In the genomic region with DNA sequence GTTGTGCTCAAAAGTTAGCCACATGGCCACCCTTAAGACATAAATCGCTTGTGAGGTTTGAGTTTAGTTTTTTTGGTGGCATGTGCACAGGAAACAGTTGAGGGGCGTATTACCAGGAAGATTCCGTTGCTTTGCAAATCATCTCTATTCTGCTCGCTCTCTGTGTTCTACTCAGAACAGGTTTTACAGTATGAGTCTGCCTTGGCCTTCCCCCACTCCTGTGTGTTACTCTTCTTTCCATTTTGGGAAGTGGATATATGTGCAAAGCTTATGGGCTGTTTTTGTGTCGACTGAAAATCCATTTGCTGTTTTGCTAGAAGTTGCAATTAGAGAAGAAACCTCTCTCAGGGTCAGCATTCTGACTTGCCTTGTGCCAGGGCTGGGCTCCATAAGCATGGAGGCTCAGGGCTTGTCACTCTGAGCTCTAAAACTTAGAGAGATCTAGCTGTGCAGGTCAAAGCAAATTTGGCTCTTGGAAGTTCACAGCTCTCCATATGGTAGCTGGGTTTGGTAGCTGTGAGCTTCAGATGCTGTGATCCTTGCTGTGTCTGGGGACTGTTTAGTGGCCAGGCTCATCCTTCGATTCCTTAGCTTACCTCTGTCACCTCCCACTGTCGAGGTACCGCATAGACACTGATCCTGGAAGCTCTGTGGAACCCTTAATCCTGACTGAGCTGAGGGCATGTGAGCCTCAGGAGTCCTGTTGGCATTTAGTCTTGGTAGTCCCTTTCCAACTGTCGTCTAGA, we compare ENCODE assay signal across 20 mouse cellular contexts. TPM values are rescaled to one million over a fixed set of nuclear protein-coding genes. Genes with fewer than 3 reads are reported as not detected.
DNase-seq lines count a peak whose midpoint lies in the region; ATAC-seq lines count a peak whose summit lies in the region.
"Had no signal": no experiment of that assay in that cellular context is flagged by ENCODE, and none has a peak within 500 bp of the region (broad histone marks: within the 10 kb centered on the region; RNA-seq: fewer than 3 reads in every experiment).

No protein-coding gene starts in this region.

- H3K9ac ChIP-seq in neural tube, embryonic 15.5 days (replicated peaks) = no peak overlapping the region
- H3K9ac ChIP-seq in liver, embryonic 11.5 days (ENCODE audit: low read depth, low read length) = no peak overlapping the region
- H3K9ac ChIP-seq: embryonic facial prominence, embryonic 13.5 days; hindbrain, embryonic 15.5 days; liver, embryonic 15.5 days had no signal

- no peaks in the 10 kb centered on the region for H3K27me3 ChIP-seq in heart, embryonic 10.5 days (ENCODE audit: insufficient read depth, poor library complexity, severe bottlenecking)
- H3K27me3 ChIP-seq in neural tube, embryonic 15.5 days (replicated peaks) = no peaks in the 10 kb centered on the region
- H3K27me3 ChIP-seq in liver, embryonic 11.5 days (replicated peaks; ENCODE audit: control insufficient read depth, insufficient read depth, low read length) = no peaks in the 10 kb centered on the region
- H3K27me3 ChIP-seq: embryonic facial prominence, embryonic 13.5 days; hindbrain, embryonic 15.5 days; liver, embryonic 15.5 days had no signal

- no peak for DNase-seq in heart, embryonic 10.5 days (ENCODE audit: low spot score)
- DNase-seq in heart, adult 18-20 months = no peak
- DNase-seq in neural tube, embryonic 10.5 days (ENCODE audit: extremely low spot score, low spot score) = no peak
- DNase-seq in liver, embryonic 11.5 days (ENCODE audit: low spot score) = no peak
- no peak for DNase-seq in right cerebral cortex, postnatal 25 days
- DNase-seq: adrenal gland, postnatal 36 days; cerebellum, adult 11 months; heart, postnatal 14 days; kidney, adult 8-10 months; kidney, postnatal 4 days; layer of hippocampus, postnatal 36 days; lung, postnatal 10 days; thymus, postnatal 14 days had no signal

- H3K27ac ChIP-seq in heart, embryonic 10.5 days = 0 out of 2 replicates have a peak overlapping the region, but pooled peaks have one; percentile 30
- H3K27ac ChIP-seq in neural tube, embryonic 15.5 days (replicated peaks) = peak overlapping the region; percentile 28; the same call in 1 of the 2 replicates
- peak overlapping the region; percentile 11; the same call in 1 of the 2 replicates for H3K27ac ChIP-seq in brown adipose tissue, adult 24 weeks (replicated peaks; ENCODE audit: low read depth, low read length)
- no peak overlapping the region for H3K27ac ChIP-seq in liver, embryonic 11.5 days (ENCODE audit: low read depth, low read length)
- H3K27ac ChIP-seq: embryonic facial prominence, embryonic 13.5 days; hindbrain, embryonic 15.5 days; liver, embryonic 15.5 days had no signal

- H3K36me3 ChIP-seq in heart, embryonic 10.5 days = no peaks in the 10 kb centered on the region
- H3K36me3 ChIP-seq in neural tube, embryonic 15.5 days = no peaks in the 10 kb centered on the region
- no peaks in the 10 kb centered on the region for H3K36me3 ChIP-seq in liver, embryonic 11.5 days (ENCODE audit: control insufficient read depth, insufficient read depth, low read length)
- H3K36me3 ChIP-seq: hindbrain, embryonic 15.5 days had no signal

- 84% methylated on average over 9 of the region's 9 CpGs for WGBS in heart, embryonic 10.5 days
- 80% methylated on average over 9 of the region's 9 CpGs for WGBS in neural tube, embryonic 15.5 days
- 85% methylated on average over 9 of the region's 9 CpGs for WGBS in liver, embryonic 11.5 days

- H3K9me3 ChIP-seq in heart, embryonic 10.5 days = no peaks in the 10 kb centered on the region
- H3K9me3 ChIP-seq in neural tube, embryonic 15.5 days (replicated peaks) = no peaks in the 10 kb centered on the region
- H3K9me3 ChIP-seq in liver, embryonic 11.5 days (ENCODE audit: control insufficient read depth, low read length) = no peaks in the 10 kb centered on the region
- H3K9me3 ChIP-seq: embryonic facial prominence, embryonic 13.5 days; hindbrain, embryonic 15.5 days; liver, embryonic 15.5 days had no signal

- peaks cover 35% of the 10 kb centered on the region for H3K4me1 ChIP-seq in heart, embryonic 10.5 days
- H3K4me1 ChIP-seq in neural tube, embryonic 15.5 days = peaks cover 14% of the 10 kb centered on the region
- H3K4me1 ChIP-seq in brown adipose tissue, adult 24 weeks (ENCODE audit: control insufficient read depth, insufficient read depth, insufficient read length, low read length) = peaks cover 10% of the 10 kb centered on the region
- H3K4me1 ChIP-seq in liver, embryonic 11.5 days (replicated peaks; ENCODE audit: control insufficient read depth, insufficient read depth, low read length) = peaks cover 5% of the 10 kb centered on the region

- H3K4me2 ChIP-seq in neural tube, embryonic 15.5 days = no peak overlapping the region
- no peak overlapping the region for H3K4me2 ChIP-seq in liver, embryonic 11.5 days
- H3K4me2 ChIP-seq: embryonic facial prominence, embryonic 13.5 days; hindbrain, embryonic 15.5 days; liver, embryonic 15.5 days had no signal

- no peak for ATAC-seq in neural tube, embryonic 15.5 days (ENCODE audit: low FRiP score)
- no peak for ATAC-seq in liver, embryonic 11.5 days (replicated peaks; ENCODE audit: low FRiP score)
- ATAC-seq: activated CD4-positive, CD25-positive, alpha-beta regulatory T cell, adult 4 months had no signal

- no peak overlapping the region for H3K4me3 ChIP-seq in heart, embryonic 10.5 days
- H3K4me3 ChIP-seq in neural tube, embryonic 15.5 days (replicated peaks) = no peak overlapping the region
- H3K4me3 ChIP-seq in brown adipose tissue, adult 24 weeks (ENCODE audit: insufficient read depth, low read depth, low read length) = no peak overlapping the region
- H3K4me3 ChIP-seq in liver, embryonic 11.5 days (ENCODE audit: low read depth, low read length) = no peak overlapping the region
- H3K4me3 ChIP-seq: embryonic facial prominence, embryonic 13.5 days; hindbrain, embryonic 15.5 days; liver, embryonic 15.5 days; myocyte had no signal

RNA-seq across cellular contexts. Expression of a gene that starts 45.3 kb away (rescaled TPM):
- 18.3 and 22.0 TPM in 2 replicates for polyA plus RNA-seq in heart, embryonic 10.5 days (2016; fragmentation: Nextera tagmentation; extraction: Ambion mirVana)
- total RNA-seq in heart, adult 18-20 months (2021) = 10 to 100 TPM; 17.9 to 19.3 TPM
- polyA plus RNA-seq in neural tube, embryonic 15.5 days (2015; fragmentation: Nextera tagmentation; extraction: Ambion mirVana) = 15.9 and 18.1 TPM in 2 replicates
- polyA plus RNA-seq in brown adipose tissue, adult 24 weeks (2012; ENCODE audit: insufficient read depth, insufficient read length, missing spikeins) = 6.7 and 7.4 TPM in 2 replicates
- polyA plus RNA-seq in liver, embryonic 11.5 days (2014; fragmentation: Nextera tagmentation; extraction: Ambion mirVana) = 24.8 and 25.8 TPM in 2 replicates
